Mouse (Mus musculus): ENCODE results near the gene Gid4.

- TF ChIP-seq POLR2A (IDR thresholded peaks at IDR 0.05; ENCODE audit: borderline replicate concordance, extremely low read depth, low read depth, low read length) (no peak), CTCF (IDR thresholded peaks at IDR 0.05; ENCODE audit: insufficient read depth, low read length) (no peak)
Observed at GRCm38 (mm10) chr11:60492726-60493125, 75.8 kb downstream of the Gid4 start.

Measured in lung, adult 2 months (tissue).